Mouse (Mus musculus): ENCODE measurements around the gene Rhot1.
"Not testable (repeated sequence)": the region's sequence is repeated elsewhere in the genome, so short reads cannot be mapped to it uniquely, and the experiment has no call there.

- not testable (repeated sequence) for TF ChIP-seq CTCF, POLR2A (IDR thresholded peaks at IDR 0.05; ENCODE audit: extremely low read depth, insufficient read depth, low read length)
These were observed 23.3 kb upstream of the Rhot1 start for GRCm38 (mm10) chr11:80185441-80185976.
